Mouse (Mus musculus) midbrain, embryonic 11.5 days (tissue): Measurements from ENCODE around the gene Borcs8. TPM values are rescaled to one million over a fixed set of nuclear protein-coding genes. Genes with fewer than 3 reads are reported as not detected.
A peak's percentile ranks its signal among the peaks of the same experiment; 100 is the strongest.

Experiments used
- ATAC-seq: fragments of 200-750 bp; cut with Nextera tagmentation; 2 replicates; pipeline ENCODE4 v1.8.0; 2017; ENCODE audit warnings: moderate TSS enrichment, moderate library complexity; ENCODE audit not compliant: low FRiP score
- DNase-seq: peaks from one replicate; pipeline ENCODE4 v3.0.0; 2015; ENCODE audit warnings: low spot score; ENCODE audit errors: missing footprints
- H3K27ac ChIP-seq: fragments of 300-500 bp; sonication (generic); 2 replicates; pipeline ENCODE4 v1.5.1; 2014; ENCODE audit warnings: low read depth, low read length
- H3K27me3 ChIP-seq: fragments of 300-500 bp; sonication (generic); 2 replicates; pipeline ENCODE4 v1.6.1; 2014; ENCODE audit warnings: mild to moderate bottlenecking, low read length, moderate library complexity, mixed read lengths; ENCODE audit not compliant: control insufficient read depth, insufficient read depth
- H3K36me3 ChIP-seq: fragments of 300-500 bp; sonication (generic); 2 replicates; pipeline ENCODE4 v1.6.1; 2014; ENCODE audit warnings: mild to moderate bottlenecking, low read length, moderate library complexity, mixed read lengths; ENCODE audit not compliant: control insufficient read depth, insufficient read depth
- H3K4me1 ChIP-seq: fragments of 300-500 bp; sonication (generic); 2 replicates; pipeline ENCODE4 v1.6.1; 2014; ENCODE audit warnings: low read length; ENCODE audit not compliant: control insufficient read depth, insufficient read depth
- H3K4me2 ChIP-seq: fragments of 300-500 bp; sonication (generic); 2 replicates; pipeline ENCODE4 v1.6.1; 2014; ENCODE audit warnings: mild to moderate bottlenecking, moderate library complexity
- H3K4me3 ChIP-seq: fragments of 300-500 bp; sonication (generic); 2 replicates; pipeline ENCODE4 v1.5.1; 2014; ENCODE audit warnings: low read depth, low read length
- H3K9ac ChIP-seq: fragments of 300-500 bp; sonication (generic); 2 replicates; pipeline ENCODE4 v1.6.1; 2014; ENCODE audit warnings: low read length
- H3K9me3 ChIP-seq: fragments of 300-500 bp; sonication (generic); 2 replicates; pipeline ENCODE4 v1.6.1; 2016; ENCODE audit warnings: low read length; ENCODE audit not compliant: control insufficient read depth
- WGBS: fragments of 180-500 bp; shearing (Covaris S2); extraction: QIAGEN DNeasy Blood & Tissue Kit; methylation state at CpG from one replicate; pipeline ENCODE4 v1.1.7; 2014; 5-methylcytosine and 5-hydroxymethylcytosine counted together
- polyA plus RNA-seq: library from polyadenylated mRNA; unstranded; fragments of >200 nt; fragmentation: Nextera tagmentation; extraction: Ambion mirVana; gene quantifications from 2 replicates; pipeline ENCODE4 v1.2.1, GENCODE M21; 2014

Gene Borcs8
- polyA plus RNA-seq, result 37.4 and 41.3 TPM in 2 replicates

DNA sequence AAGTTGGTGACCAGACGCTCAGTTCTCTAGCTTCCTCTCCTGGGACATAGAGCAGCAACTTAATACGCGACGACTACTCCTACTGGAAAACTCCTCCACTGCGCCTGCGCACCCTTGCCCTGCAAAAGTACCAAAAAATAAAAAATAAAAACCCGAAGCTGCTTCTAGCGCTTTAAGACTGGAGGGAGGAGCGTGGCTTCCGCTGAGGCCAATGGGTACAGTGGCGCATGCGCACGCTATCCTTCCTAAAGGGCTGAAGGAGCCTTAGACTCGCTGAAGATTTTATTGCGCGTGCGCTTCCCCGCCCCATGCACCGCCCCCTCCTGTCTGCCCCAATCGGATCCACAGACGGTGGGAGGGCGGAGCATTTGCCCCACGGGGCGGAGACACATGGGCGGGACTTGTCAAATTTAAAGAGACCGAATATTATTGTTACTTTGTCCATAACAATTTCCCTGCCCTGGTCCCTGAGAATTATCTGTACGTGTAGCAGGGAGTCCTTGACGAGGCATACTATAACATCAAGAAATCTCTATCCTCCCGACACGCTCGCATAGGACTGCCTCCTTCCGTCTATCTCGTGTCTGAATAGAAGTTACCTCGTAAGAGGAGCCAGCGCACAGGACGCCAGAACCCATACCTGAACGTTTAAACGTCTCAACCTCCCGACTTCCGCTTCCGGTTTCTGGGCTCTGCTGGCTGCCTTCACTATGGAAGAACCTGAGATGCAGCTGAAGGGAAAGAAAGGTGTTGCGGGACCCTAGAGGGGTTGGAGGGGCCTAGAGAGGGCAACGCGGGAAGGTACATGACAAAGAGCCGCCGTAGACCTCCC is at the start of gene Borcs8, which contains the start of the genes Rfxank and Mef2b:
TSS of gene Borcs8 (plus strand) at position 474 of the 832 bp plus-strand sequence.
TSS of gene Rfxank (minus strand) at position 129 of the 832 bp plus-strand sequence.
TSS of gene Mef2b (plus strand) at position 686 of the 832 bp plus-strand sequence.
- WGBS, result under 1% methylated on average over 46 of the region's 46 CpGs
- ATAC-seq (peak; percentile 98), DNase-seq (peak; percentile 100)
- peak within 1 kb of the TSS; percentile 60 for H3K4me3 ChIP-seq
- H3K4me2 ChIP-seq, result peak within 1 kb of the TSS; percentile 81
- no peaks in the 10 kb centered on the region for H3K27me3 ChIP-seq
- H3K27ac ChIP-seq, result peak within 1 kb of the TSS; percentile 10
- H3K36me3 ChIP-seq, result no peaks in the 10 kb centered on the region
- peak within 1 kb of the TSS; percentile 74 for H3K9ac ChIP-seq
- H3K9me3 ChIP-seq, result no peaks in the 10 kb centered on the region
- H3K4me1 ChIP-seq, result peaks cover 17% of the 10 kb centered on the region

DNA sequence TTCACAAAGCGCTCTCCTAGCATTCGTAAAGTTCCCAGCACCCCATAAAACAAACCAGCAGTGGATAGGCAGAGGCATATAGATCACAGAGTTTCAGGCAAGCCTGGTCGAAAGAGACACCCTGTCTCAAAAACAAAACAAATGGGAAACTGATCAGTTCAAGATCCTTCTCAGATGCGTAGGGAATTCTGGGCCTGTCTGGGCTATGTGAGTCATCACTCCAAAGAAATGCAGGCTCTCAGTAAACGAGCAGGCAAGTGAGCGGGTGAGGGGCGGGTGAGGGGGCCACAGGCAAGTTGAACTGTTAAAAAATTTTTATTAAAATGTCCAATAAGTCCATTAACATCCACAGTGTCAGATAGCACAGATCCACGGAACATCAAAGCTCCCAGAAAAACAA is 46.5 kb upstream of the Borcs8 start:
- no peak overlapping the region for H3K27ac ChIP-seq
- no peak for ATAC-seq
- peaks cover 11% of the 10 kb centered on the region for H3K4me1 ChIP-seq
- H3K9ac ChIP-seq, result no peak overlapping the region
- WGBS, result 65% methylated on average over 8 of the region's 8 CpGs
- no peaks in the 10 kb centered on the region for H3K9me3 ChIP-seq
- DNase-seq, result no peak
- peaks cover 19% of the 10 kb centered on the region for H3K27me3 ChIP-seq
- no peak overlapping the region for H3K4me3 ChIP-seq
- no peak overlapping the region for H3K4me2 ChIP-seq
- peaks cover 7% of the 10 kb centered on the region for H3K36me3 ChIP-seq

DNA sequence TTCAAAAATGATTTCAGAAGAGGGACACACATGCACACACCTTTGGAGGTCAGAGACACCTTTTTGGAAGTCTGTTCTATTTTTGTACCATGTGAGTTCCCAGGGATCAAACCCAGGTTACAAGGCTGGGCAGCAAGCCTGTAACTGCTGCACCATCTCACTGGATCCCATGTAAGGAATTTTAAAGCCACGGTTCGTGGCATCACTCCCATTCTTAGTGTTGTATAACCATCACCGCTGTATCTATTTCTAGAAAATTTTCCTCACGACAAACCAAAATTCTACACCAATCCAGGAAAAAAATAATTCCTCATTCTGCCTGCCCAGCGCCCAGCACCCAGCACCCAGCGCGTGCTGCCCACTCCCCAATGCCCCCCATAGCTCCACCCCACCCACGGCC is 40.0 kb upstream of the Borcs8 start:
- H3K4me3 ChIP-seq, result no peak overlapping the region
- no peak overlapping the region for H3K27ac ChIP-seq
- no peaks in the 10 kb centered on the region for H3K27me3 ChIP-seq
- H3K36me3 ChIP-seq, result peaks cover 16% of the 10 kb centered on the region
- H3K4me2 ChIP-seq, result no peak overlapping the region
- DNase-seq (no peak), ATAC-seq (no peak)
- H3K9ac ChIP-seq, result no peak overlapping the region
- WGBS, result 73% methylated on average over 8 of the region's 8 CpGs
- no peaks in the 10 kb centered on the region for H3K9me3 ChIP-seq
- H3K4me1 ChIP-seq, result no peaks in the 10 kb centered on the region

DNA sequence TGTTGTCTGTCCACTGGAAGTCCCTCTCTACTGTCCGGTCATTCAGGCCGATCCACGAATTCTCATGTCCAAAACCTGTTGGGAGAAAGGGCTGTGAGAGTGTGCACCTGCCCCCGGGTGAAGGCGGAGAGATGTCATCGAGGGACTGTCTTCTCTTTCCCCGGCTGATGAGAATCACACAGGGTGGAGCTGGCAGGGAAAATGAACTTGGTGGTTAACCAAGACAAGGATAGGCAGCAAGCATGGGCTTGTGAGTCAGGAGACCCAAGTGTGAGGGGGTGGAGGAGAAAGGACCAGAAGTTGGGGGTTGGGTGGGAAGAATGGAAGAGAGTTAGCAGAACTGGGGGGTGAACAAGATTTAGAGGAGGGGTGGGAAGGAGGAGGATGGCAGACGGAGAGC is 39.1 kb upstream of the Borcs8 start:
- no peak for DNase-seq
- Histone ChIP-seq H3K4me2 (no peak overlapping the region), H3K27ac (no peak overlapping the region), H3K4me1 (no peaks in the 10 kb centered on the region), H3K9me3 (no peaks in the 10 kb centered on the region), H3K4me3 (no peak overlapping the region), H3K27me3 (no peaks in the 10 kb centered on the region), H3K36me3 (peaks cover 16% of the 10 kb centered on the region), H3K9ac (no peak overlapping the region)
- no peak for ATAC-seq
- 89% methylated on average over 8 of the region's 8 CpGs for WGBS

DNA sequence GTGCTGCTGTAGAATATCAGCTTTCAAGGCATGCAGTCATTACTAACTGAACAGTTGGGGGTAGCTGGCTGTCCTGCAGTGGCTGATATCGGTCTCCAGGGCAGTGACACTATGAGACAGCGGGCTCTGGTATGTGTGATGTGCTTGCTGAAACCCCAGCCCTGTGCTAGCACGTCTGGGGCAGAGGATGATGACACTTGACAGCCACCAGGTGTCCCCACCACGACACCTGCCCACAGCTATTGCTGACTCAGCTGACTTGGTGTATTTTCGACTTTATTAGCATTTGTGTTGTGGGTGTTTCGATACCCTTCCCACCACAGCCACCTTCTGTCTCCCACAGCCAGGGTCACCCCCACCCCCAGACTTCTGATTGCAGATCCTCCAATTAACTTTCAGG is 34.8 kb upstream of the Borcs8 start:
- no peak overlapping the region for H3K4me2 ChIP-seq
- H3K27ac ChIP-seq, result no peak overlapping the region
- H3K4me1 ChIP-seq, result no peaks in the 10 kb centered on the region
- H3K9me3 ChIP-seq, result no peaks in the 10 kb centered on the region
- H3K9ac ChIP-seq, result no peak overlapping the region
- H3K4me3 ChIP-seq, result no peak overlapping the region
- ATAC-seq, result peak; percentile 53; the same call in 1 of the 2 replicates
- no peaks in the 10 kb centered on the region for H3K27me3 ChIP-seq
- 23% methylated on average over 6 of the region's 6 CpGs for WGBS
- no peak for DNase-seq
- H3K36me3 ChIP-seq, result peaks cover 4% of the 10 kb centered on the region; the same call in 1 of the 2 replicates

DNA sequence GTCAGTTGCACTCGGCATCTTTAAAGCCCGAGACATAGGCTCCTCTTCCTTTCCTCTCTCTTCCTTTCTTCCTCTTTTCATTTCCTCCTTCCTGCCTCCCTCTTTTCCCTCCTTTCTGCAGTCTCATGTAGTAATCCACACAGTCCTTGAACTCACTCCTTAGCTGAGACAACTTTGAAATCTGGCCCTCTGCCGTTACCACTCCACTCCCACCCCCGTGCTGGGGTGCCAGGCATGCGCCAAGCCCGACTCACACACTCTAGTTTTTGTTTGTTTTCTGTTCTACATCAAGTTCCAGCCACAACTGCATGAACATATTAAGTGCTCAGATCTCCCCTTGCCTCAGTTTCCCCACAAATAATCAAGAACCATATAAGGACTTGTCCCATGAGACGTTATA is 34.4 kb upstream of the Borcs8 start:
- H3K36me3 ChIP-seq, result peaks cover 7% of the 10 kb centered on the region; the same call in 1 of the 2 replicates
- H3K9me3 ChIP-seq, result no peaks in the 10 kb centered on the region
- H3K27ac ChIP-seq, result no peak overlapping the region
- H3K4me1 ChIP-seq, result no peaks in the 10 kb centered on the region
- H3K4me3 ChIP-seq, result no peak overlapping the region
- DNase-seq, result no peak
- no peaks in the 10 kb centered on the region for H3K27me3 ChIP-seq
- WGBS, result 84% methylated on average over 7 of the region's 7 CpGs
- no peak overlapping the region for H3K9ac ChIP-seq
- no peak overlapping the region for H3K4me2 ChIP-seq
- ATAC-seq, result no peak

DNA sequence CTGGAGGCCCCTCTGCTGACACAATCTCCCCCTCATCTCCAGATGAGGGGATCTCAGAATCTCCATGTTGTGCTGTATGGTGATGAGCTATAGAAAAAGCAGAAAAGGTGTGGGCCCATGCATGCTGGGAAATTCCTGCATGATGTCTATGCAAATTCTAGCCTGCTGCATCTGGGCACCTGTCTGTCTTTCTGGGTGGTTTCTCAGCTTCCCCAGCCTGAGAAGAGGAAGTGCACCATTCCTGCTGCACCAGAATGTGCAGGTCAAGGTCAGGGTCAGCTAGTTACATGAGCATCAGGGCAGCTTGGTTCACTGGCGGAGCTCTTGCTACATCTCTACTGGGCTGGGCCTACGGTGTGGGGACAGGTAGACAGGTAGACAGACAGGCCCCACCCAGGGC is 28.8 kb upstream of the Borcs8 start:
- Histone ChIP-seq H3K27ac (no peak overlapping the region), H3K4me1 (peaks cover 6% of the 10 kb centered on the region), H3K4me2 (no peak overlapping the region), H3K36me3 (peaks cover 9% of the 10 kb centered on the region; the same call in 1 of the 2 replicates), H3K27me3 (peaks cover 47% of the 10 kb centered on the region), H3K9me3 (no peaks in the 10 kb centered on the region), H3K4me3 (no peak overlapping the region), H3K9ac (no peak overlapping the region)
- ATAC-seq (no peak), DNase-seq (no peak)
- WGBS, result 88% methylated on average over 2 of the region's 2 CpGs

DNA sequence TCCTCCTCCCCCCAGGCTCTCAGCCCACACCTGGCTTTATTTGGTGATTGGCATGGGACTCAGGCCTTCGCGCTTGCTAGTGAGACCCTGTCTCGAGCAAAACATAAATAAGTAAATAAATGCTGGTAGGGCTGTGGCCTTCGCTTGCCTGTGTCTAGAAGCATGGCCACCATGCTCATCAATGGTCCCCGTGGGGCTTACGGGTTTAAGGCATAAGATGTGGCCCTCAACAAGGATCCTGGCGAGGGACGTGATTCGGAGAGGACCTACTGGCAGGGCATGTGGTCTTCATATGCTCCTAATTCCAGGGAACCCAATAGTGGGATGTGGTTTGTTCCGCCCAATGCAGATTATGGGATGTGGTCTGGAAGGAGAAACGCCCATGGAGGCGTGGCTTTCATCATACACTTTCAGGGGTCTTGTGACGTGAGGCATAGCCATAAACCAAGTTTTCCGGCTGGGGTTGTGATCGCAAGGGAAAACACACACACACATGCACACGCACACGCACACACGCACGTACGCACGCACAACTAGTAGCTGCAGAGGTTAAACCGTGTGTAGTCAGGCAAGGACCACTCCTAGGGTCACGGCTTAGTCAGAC is 28.0 kb upstream of the Borcs8 start:
- H3K9me3 ChIP-seq, result no peaks in the 10 kb centered on the region
- peaks cover 51% of the 10 kb centered on the region for H3K27me3 ChIP-seq
- H3K4me3 ChIP-seq, result no peak overlapping the region
- H3K9ac ChIP-seq, result no peak overlapping the region
- ATAC-seq, result no peak
- no peak overlapping the region for H3K27ac ChIP-seq
- 49% methylated on average over 23 of the region's 23 CpGs for WGBS
- peak; percentile 85 for DNase-seq
- peaks cover 6% of the 10 kb centered on the region for H3K4me1 ChIP-seq
- no peak overlapping the region for H3K4me2 ChIP-seq
- peaks cover 9% of the 10 kb centered on the region; the same call in 1 of the 2 replicates for H3K36me3 ChIP-seq
